Mouse (Mus musculus) heart, postnatal 36 days (tissue): ENCODE results near the gene Mllt3. TPM values are rescaled to one million over a fixed set of nuclear protein-coding genes. Genes with fewer than 3 reads are reported as not detected.

Experiments
- DNase-seq, 2 experiments: peaks; one replicate each; pipeline ENCODE4 v3.0.0; 2021 to 2022
- intact Hi-C: fragments of 180-260 bp; cut with DNase I; formaldehyde crosslinking; loops from one replicate; pipeline ENCODE4 v1.15.1; 2025
- total RNA-seq, 2 experiments: library from RNA; stranded (reverse); gene quantifications; 2 replicates each; pipeline ENCODE4 v1.2.3; 2021

Mllt3 gene
- total RNA-seq, 2 experiments from 2014 or later = 10.5 to 14.9 TPM

DNA sequence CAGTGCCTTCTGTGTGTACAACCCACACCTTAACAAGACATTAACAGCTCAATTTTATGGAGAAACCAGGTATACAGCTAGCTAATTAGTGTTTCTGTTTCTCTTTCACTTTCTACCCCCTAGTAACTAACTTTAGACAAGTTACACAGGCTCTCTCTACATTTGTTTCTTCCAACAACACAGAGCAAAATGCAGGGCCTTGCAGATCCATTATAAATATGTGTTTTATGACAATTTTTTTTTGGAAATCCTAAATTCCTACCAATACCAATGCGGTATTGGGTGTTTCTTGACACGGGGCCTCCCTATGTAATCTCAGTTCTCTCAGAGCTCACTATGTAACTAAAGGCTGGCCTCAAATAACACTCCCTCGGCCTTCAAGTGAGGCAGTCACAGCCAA is 139.7 kb downstream of the Mllt3 start:
- intact Hi-C loops = no loop called here
- DNase-seq = no peak

GRCm38 (mm10) chr4:87893012-87893411 is 140.2 kb downstream of the Mllt3 start:
- no peak for DNase-seq
- intact Hi-C loops = no loop called here

- intact Hi-C loops = no loop called here
- DNase-seq = no peak
These were observed 149.8 kb downstream of the Mllt3 start for GRCm38 (mm10) chr4:87883225-87883875.

GRCm38 (mm10) chr4:87881995-87882394 is 151.2 kb downstream of the Mllt3 start:
- DNase-seq = no peak
- intact Hi-C loops = no loop called here

- intact Hi-C loops = no loop called here
These were observed 151.6 kb downstream of the Mllt3 start for GRCm38 (mm10) chr4:87881583-87881982.

GRCm38 (mm10) chr4:87880297-87880696 is 152.9 kb downstream of the Mllt3 start:
- DNase-seq = no peak
- intact Hi-C loops = no loop called here

More at GRCm38 (mm10) chr4:87881583-87881982, 151.6 kb downstream of the Mllt3 start:
- DNase-seq = no peak

DNA sequence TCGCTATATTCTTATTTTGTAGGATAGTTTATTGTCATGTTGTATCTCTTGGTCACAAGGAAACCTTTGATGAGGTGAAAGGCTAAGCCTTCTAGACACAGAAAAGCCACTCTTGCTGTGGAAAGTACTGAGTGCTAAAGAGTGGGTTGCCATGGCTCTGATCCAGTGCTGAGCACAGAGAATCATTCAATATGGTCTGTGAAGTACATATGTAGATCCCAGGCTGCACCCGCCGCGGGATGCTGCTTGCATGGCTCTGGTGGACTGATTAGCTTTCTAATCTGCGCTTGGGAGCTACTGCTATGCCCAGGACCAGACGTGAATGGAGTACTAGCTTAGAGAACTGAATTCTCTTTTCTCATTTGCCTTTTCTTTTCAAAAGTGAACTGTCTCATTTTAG is 154.5 kb downstream of the Mllt3 start:
- intact Hi-C loops = no loop called here
- DNase-seq = no peak

- DNase-seq = no peak
- intact Hi-C loops = no loop called here
These were observed 162.6 kb downstream of the Mllt3 start for GRCm38 (mm10) chr4:87870563-87870962.

- intact Hi-C loops = no loop called here
- no peak for DNase-seq
These were observed 166.6 kb downstream of the Mllt3 start for GRCm38 (mm10) chr4:87866564-87866963.

- intact Hi-C loops = no loop called here
- DNase-seq = no peak
These were observed 167.3 kb downstream of the Mllt3 start for GRCm38 (mm10) chr4:87865848-87866247.

DNA sequence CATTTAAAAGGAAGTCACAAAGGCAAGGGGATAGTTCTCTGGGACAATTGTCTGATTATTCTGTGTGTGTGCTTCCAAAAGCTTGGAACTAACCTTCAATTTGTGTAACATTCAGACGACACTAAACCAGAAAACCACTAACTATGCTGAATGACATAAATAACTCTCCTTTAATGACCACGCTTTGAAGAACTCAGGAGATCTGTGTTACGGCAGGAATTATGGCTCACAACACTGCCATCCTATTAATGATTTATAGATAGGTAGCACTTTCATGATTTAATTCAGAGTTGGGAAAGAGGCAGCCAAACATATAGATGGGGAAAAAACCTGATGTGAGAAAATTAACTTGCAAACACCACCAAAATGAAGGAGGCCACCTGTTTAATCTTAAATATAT is 168.1 kb downstream of the Mllt3 start:
- no peak for DNase-seq
- intact Hi-C loops = no loop called here

DNA sequence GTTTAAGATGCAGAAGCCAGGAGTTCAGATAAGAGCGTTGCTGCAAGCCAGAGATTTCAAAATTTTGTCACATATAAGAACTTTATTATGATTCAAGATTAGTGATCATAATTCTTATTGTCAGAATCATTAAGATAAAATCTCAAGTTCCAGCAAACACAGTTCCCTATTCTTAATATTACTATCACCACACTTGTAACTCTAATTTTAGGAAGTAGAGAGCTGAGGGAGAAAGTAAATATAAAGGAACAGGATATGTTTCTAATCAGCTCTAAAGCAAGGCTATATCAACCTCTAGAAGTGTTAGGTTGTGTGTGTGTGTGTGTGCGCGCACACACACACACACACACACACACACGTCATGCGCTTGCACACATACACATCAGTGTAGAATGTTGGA is 170.0 kb downstream of the Mllt3 start:
- no peak for DNase-seq
- intact Hi-C loops = no loop called here

GRCm38 (mm10) chr4:87860723-87861122 is 172.4 kb downstream of the Mllt3 start:
- intact Hi-C loops = no loop called here
- no peak for DNase-seq

DNA sequence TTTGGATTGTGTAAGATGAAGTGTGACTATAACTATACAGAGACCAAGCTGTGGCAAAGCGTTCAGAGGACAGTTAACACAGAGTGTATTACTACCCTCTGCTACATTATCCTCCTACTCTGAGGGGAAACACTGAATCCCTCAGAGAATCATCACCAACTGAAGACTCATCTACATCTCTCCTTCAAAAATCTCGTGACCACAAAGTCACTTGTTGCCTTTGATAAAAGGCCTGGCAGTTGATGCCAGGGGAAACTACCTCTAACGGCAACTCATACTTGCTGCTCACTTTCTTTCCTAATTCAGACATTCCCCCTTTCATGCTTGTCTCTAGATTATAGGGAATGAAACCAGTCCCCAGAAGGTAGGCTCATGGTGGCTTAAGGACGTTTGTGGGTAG is 174.0 kb downstream of the Mllt3 start:
- intact Hi-C loops = no loop called here
- no peak for DNase-seq

DNA sequence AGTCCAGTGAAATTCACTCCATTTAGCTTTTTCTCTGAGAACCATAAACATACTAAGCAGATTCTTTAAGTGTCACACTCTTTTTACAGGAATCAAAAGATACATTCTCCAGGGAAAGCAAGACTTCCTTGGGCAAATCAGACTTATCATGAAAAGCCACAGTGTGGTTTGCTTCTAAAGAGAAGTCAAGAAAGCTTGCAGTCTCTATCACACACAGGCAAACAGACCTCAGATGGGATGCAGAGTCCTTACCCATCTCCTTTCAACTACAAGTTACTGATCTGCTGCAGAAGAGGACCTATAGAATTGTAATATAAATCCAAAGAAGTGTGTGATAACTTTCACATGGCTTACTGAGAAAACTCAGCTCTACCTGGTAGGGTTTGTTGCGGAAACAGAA is 175.2 kb downstream of the Mllt3 start:
- intact Hi-C loops = no loop called here
- no peak for DNase-seq

DNA sequence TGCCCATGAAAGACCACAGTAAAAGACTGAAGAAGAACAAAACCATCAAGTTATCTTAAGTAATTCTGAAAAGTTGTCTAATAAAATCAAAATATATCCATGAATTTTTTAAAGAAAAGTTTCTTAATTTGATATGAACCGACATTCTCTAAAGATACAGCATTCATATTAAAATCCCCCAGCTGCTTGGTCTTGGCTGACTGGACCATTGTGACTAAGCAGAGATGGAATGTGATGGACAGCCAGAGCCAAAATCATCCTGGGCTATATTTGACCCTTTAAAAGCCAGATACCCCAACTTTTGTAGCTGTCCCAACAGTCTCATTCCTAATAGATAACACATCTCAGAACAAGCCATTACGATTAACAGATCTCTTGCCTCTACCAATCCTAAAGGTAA is 180.7 kb downstream of the Mllt3 start:
- intact Hi-C loops = no loop called here
- DNase-seq = no peak

DNA sequence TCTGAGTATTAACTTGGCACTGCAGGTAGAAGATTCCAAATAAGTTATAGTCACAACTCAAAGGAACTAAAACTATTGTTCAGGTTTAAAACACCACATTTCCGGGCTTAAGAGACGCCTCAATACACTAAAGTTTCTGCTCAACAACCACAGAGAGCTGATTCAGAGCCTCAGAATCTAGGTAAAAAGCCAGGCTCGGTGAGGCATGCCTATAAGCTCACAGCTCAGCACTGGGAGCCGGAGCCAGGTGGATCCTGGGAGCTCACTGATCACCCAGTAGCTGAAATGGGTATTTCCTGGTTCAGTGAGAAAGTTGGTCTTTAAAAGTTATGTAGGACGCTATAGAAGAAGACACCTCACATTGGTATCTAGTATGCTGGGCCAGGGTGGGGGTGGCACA is 183.1 kb downstream of the Mllt3 start:
- intact Hi-C loops = no loop called here
- DNase-seq = no peak

- no peak for DNase-seq
- intact Hi-C loops = no loop called here
These were observed 188.4 kb downstream of the Mllt3 start for GRCm38 (mm10) chr4:87844668-87845210.

GRCm38 (mm10) chr4:87840210-87840910 is 192.8 kb downstream of the Mllt3 start:
- no peak for DNase-seq
- intact Hi-C loops = no loop called here

DNA sequence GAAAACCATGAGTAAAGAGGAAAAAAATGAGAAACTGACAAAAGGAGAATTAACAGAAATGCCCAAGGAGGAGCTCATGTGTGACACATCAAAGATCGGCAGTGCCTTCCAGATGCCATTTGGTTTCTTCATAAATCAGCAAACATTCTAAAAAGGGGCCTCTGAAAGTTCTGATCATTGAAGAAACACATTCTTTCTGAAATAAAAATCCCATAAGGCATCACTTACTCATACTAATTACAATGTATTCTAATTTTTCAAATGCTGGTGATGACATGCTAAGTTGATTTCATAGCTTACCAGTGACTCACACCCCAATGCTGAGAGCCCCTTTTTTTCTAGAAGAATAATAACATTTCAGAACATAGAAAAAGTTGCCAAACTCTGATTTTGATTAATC is 194.4 kb downstream of the Mllt3 start:
- no peak for DNase-seq
- intact Hi-C loops = no loop called here

- intact Hi-C loops = no loop called here
- no peak for DNase-seq
These were observed 195.4 kb downstream of the Mllt3 start for GRCm38 (mm10) chr4:87837471-87838361.
